Mouse (Mus musculus) forebrain, embryonic 16.5 days (tissue): Measurements from ENCODE around the gene Kcng3. TPM values are rescaled to one million over a fixed set of nuclear protein-coding genes. Genes with fewer than 3 reads are reported as not detected.

Experiments
- ATAC-seq: fragments of 200-750 bp; cut with Nextera tagmentation; 2 replicates; pipeline ENCODE4 v1.8.0; 2017; ENCODE audit warnings: mild to moderate bottlenecking, moderate library complexity
- H3K27ac ChIP-seq: fragments of 300-500 bp; sonication (generic); 2 replicates; pipeline ENCODE4 v1.5.1; 2014; ENCODE audit warnings: low read length, control low read depth
- H3K27me3 ChIP-seq: fragments of 300-500 bp; sonication (generic); replicated peaks from 2 replicates; pipeline ENCODE4 v1.6.1; 2014; ENCODE audit warnings: low read length; ENCODE audit not compliant: control insufficient read depth, insufficient read depth
- H3K36me3 ChIP-seq: fragments of 300-500 bp; sonication (generic); 2 replicates; pipeline ENCODE4 v1.6.1; 2014; ENCODE audit not compliant: control insufficient read depth, insufficient read depth
- H3K4me1 ChIP-seq: fragments of 300-500 bp; sonication (generic); replicated peaks from 2 replicates; pipeline ENCODE4 v1.6.1; 2014; ENCODE audit warnings: low read length; ENCODE audit not compliant: control insufficient read depth, insufficient read depth
- H3K4me2 ChIP-seq: fragments of 300-500 bp; sonication (generic); 2 replicates; pipeline ENCODE4 v1.6.1; 2014; ENCODE audit warnings: mild to moderate bottlenecking, low read length, control low read depth
- H3K4me3 ChIP-seq: fragments of 300-500 bp; sonication (generic); replicated peaks from 2 replicates; pipeline ENCODE4 v1.5.1; 2014; ENCODE audit warnings: mild to moderate bottlenecking, low read length, control low read depth
- H3K9ac ChIP-seq: fragments of 300-500 bp; sonication (generic); replicated peaks from 2 replicates; pipeline ENCODE4 v1.6.1; 2014; ENCODE audit warnings: low read depth, low read length, control low read depth
- H3K9me3 ChIP-seq: fragments of 300-500 bp; sonication (generic); 2 replicates; pipeline ENCODE4 v1.6.1; 2016; ENCODE audit warnings: low read length; ENCODE audit not compliant: control insufficient read depth
- WGBS: fragments of 180-500 bp; shearing (Covaris S2); extraction: QIAGEN DNeasy Blood & Tissue Kit; methylation state at CpG from one replicate; pipeline ENCODE4 v1.1.7; 2014; 5-methylcytosine and 5-hydroxymethylcytosine counted together
- polyA plus RNA-seq: library from polyadenylated mRNA; unstranded; fragments of >200 nt; fragmentation: Nextera tagmentation; extraction: Ambion mirVana; gene quantifications from 2 replicates; pipeline ENCODE4 v1.2.1, GENCODE M21; 2015

The Kcng3 gene
- polyA plus RNA-seq, 1 experiment from 2014 or later = 0.14 TPM

DNA sequence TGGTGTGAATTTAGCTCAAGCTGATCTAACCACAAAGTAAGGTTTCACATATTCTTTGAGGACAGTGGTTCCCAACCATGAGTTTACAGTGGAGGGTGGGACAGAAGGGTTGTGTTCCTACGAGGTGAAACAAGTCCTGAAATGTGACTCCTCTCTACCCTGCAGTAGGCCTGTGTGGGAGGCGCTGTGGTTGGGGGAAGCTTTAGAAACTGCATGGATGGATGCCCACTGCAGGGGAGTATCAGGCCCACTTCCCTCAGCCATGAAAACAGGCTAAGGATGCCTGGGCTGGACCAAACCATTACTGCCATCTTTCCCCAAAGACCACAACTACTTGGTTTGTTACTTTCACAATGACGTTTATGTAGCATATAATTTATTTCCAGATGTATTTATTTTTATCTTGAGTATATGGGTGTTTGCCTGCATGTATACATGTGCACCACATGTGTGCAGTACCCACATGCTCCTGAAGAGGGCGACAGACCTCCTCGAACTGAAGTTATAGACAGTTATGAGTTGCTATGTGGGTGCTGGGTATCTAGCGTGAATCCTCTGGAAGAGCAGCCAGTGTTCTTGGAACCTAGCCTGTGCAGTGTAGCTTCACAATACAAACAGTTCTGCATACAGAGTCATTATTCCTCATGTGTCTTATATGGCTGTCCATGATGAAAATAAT, 42.9 kb downstream of the Kcng3 start:
- H3K27me3 ChIP-seq = no peaks in the 10 kb centered on the region
- H3K27ac ChIP-seq = no peak overlapping the region
- H3K9me3 ChIP-seq = peaks cover 5% of the 10 kb centered on the region
- WGBS = 85% methylated on average over 6 of the region's 6 CpGs
- H3K4me1 ChIP-seq = no peaks in the 10 kb centered on the region
- H3K4me2 ChIP-seq = no peak overlapping the region
- no peak for ATAC-seq
- no peaks in the 10 kb centered on the region for H3K36me3 ChIP-seq
- no peak overlapping the region for H3K9ac ChIP-seq
- H3K4me3 ChIP-seq = no peak overlapping the region

DNA sequence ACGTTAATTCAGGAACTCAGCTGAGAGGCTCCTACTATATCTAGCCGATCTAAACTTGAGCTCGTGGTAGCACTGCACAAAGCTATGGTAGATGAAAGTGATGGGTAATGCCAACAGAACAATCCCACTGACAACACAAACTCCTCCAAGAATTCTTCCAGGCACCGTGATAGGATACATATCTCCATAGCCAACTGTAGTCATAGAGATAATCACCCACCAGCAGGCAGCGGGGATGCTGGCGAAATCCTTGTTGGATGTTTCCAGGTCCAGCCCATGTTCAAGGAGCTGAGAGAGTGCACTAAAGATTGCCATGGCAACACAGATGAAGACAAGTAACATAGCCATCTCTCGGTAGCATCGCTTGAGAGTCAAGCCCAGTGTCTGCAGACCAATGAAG, 44.0 kb downstream of the Kcng3 start:
- no peak overlapping the region for H3K4me3 ChIP-seq
- H3K36me3 ChIP-seq = no peaks in the 10 kb centered on the region
- no peaks in the 10 kb centered on the region for H3K4me1 ChIP-seq
- H3K9me3 ChIP-seq = peaks cover 5% of the 10 kb centered on the region
- peak; percentile 47; the same call in 1 of the 2 replicates for ATAC-seq
- 76% methylated on average over 8 of the region's 8 CpGs for whole genome bisulfite sequencing
- H3K9ac ChIP-seq = no peak overlapping the region
- no peak overlapping the region for H3K4me2 ChIP-seq
- H3K27ac ChIP-seq = no peak overlapping the region
- H3K27me3 ChIP-seq = no peaks in the 10 kb centered on the region

DNA sequence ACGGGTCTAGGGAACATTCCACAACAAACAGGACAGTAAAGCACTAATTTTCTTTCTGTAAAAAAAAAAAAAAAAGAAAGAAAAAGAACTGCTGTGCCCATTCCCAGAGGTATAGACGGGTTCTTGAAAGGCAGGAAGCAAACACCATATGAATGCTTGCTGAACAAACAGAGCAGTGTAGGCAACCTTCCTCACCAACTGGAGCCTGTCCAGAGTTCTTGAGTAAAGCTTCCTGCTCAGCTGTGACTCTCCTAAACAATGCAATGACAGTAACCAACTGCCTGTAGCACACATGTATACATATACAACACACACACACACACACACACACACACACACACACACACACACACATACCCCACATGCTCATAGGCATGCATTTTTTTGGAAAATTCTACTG, 49.1 kb downstream of the Kcng3 start:
- WGBS = 80% methylated on average over 2 of the region's 2 CpGs
- H3K4me2 ChIP-seq = no peak overlapping the region
- no peak overlapping the region for H3K27ac ChIP-seq
- no peak for ATAC-seq
- no peaks in the 10 kb centered on the region for H3K27me3 ChIP-seq
- no peaks in the 10 kb centered on the region for H3K36me3 ChIP-seq
- H3K4me3 ChIP-seq = no peak overlapping the region
- H3K9me3 ChIP-seq = no peaks in the 10 kb centered on the region
- no peak overlapping the region for H3K9ac ChIP-seq
- no peaks in the 10 kb centered on the region for H3K4me1 ChIP-seq

DNA sequence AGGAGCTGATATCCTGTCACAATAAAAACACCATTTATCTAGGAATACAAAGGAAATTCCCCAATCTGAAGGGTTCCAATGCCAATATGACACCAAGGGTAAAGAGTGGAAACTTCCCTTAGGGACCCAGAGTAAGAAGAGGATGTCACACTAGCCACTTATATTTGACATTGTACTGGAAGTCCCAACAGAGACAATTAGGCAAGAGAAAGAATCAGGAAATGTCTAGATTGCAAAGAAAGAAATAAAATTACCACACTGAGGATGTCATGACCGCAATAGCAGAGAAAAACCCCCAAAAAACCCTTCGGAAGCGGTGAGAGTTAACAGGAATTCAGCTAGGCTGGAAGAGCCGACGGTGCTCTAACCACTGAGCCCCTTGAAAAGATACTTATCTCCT, 51.0 kb downstream of the Kcng3 start:
- H3K9me3 ChIP-seq = no peaks in the 10 kb centered on the region
- no peak overlapping the region for H3K27ac ChIP-seq
- WGBS = 98% methylated on average over 5 of the region's 5 CpGs
- no peaks in the 10 kb centered on the region for H3K27me3 ChIP-seq
- H3K4me2 ChIP-seq = no peak overlapping the region
- no peak overlapping the region for H3K9ac ChIP-seq
- H3K36me3 ChIP-seq = no peaks in the 10 kb centered on the region
- no peak overlapping the region for H3K4me3 ChIP-seq
- no peaks in the 10 kb centered on the region for H3K4me1 ChIP-seq
- no peak for ATAC-seq

DNA sequence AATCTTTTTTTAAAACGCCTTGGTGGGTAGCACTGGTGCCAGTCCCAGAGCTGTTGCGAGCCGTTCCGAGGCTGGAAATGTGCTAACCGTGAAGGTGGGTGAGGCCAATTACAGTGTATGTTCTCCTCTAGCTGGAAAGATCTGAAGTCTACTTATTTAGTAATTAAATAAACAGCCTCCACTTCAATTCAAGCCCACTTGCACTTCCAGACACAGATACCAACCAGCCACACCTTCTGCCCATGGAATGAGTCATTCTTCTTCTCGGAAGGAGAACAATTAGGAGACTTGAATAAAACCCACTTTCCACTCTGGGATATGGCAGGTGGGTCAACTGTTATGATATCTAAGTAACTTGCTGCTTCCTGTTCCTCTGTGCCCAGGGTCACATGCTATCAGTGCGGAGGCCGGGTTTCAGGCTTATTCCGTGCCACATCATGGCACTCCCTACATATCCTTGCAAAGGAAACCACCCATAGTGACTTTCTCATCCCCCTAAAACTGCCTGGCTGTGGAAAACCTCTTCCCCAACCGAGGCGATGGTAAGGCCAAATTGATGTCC, 54.8 kb downstream of the Kcng3 start:
- Histone ChIP-seq H3K4me1 (no peaks in the 10 kb centered on the region), H3K9me3 (no peaks in the 10 kb centered on the region), H3K27me3 (no peaks in the 10 kb centered on the region), H3K4me2 (no peak overlapping the region), H3K27ac (no peak overlapping the region), H3K4me3 (no peak overlapping the region), H3K36me3 (no peaks in the 10 kb centered on the region), H3K9ac (no peak overlapping the region)
- 94% methylated on average over 11 of the region's 11 CpGs for WGBS
- ATAC-seq = no peak

DNA sequence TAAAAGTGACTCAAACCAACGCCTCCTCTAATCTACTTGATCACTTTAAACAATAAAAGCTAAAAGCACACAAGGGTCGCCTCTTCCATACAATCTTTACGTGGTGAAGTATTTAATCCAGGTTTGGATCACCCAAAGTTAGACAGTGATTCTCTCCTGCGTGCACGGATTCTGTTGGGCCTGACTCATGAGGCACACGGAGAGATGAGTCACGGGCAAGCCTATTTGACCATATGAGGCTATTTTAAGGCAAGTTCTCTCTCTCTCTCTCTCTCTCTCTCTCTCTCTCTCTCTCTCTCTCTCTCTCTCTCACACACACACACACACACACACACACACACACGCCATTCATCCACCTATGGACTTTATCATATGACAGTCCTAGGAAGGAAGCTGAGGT, 57.1 kb downstream of the Kcng3 start:
- no peak for ATAC-seq
- 93% methylated on average over 8 of the region's 8 CpGs for WGBS
- Histone ChIP-seq H3K27ac (no peak overlapping the region), H3K36me3 (no peaks in the 10 kb centered on the region), H3K4me3 (no peak overlapping the region), H3K4me1 (no peaks in the 10 kb centered on the region), H3K9ac (no peak overlapping the region), H3K27me3 (no peaks in the 10 kb centered on the region), H3K4me2 (no peak overlapping the region), H3K9me3 (no peaks in the 10 kb centered on the region)

DNA sequence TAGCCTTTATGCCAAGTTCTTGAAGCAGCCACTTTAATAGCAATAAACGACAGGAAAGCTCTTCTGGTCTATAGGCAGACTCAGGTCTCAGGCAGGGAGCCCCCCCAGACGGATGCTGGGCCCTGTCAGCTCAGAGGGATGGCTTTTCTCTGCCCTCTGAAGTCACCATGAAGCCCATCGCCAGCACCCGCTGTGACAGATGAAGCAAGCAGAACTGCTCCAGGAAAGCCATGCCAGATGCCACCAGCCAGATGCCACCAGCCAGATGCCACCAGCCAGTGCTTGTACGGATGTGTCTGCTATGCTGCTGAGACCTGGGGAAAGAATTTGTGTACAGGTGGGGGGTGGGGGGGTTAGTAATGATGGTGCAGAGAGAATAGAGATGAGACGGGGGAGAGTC, 58.6 kb downstream of the Kcng3 start:
- Histone ChIP-seq H3K4me3 (no peak overlapping the region), H3K27me3 (no peaks in the 10 kb centered on the region), H3K4me2 (no peak overlapping the region), H3K36me3 (no peaks in the 10 kb centered on the region), H3K9me3 (no peaks in the 10 kb centered on the region), H3K27ac (no peak overlapping the region), H3K4me1 (no peaks in the 10 kb centered on the region), H3K9ac (no peak overlapping the region)
- WGBS = 63% methylated on average over 6 of the region's 6 CpGs
- ATAC-seq = no peak

DNA sequence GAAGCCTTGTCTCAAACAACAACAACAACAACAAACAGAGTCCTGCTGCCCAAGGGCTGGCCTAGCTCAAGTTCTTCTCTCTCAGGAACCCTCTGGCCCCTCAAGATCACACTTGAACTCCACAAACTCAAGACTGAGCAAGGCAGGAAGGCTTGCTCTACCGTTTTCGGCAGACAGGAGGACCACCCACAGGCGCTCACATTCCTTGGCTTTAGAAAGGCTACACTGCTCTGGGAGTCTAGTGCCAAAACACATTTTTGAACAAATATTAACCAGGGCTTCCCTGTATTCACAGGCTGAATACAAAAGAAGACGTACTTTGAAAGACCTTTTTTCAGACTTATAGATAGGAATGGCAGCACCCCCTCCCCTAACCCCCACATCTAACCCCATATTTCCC, 59.3 kb downstream of the Kcng3 start:
- WGBS = 48% methylated on average over 4 of the region's 4 CpGs
- Histone ChIP-seq H3K27ac (no peak overlapping the region), H3K4me3 (no peak overlapping the region), H3K9me3 (no peaks in the 10 kb centered on the region), H3K9ac (no peak overlapping the region), H3K27me3 (no peaks in the 10 kb centered on the region), H3K4me2 (no peak overlapping the region), H3K36me3 (no peaks in the 10 kb centered on the region), H3K4me1 (no peaks in the 10 kb centered on the region)
- ATAC-seq = no peak

DNA sequence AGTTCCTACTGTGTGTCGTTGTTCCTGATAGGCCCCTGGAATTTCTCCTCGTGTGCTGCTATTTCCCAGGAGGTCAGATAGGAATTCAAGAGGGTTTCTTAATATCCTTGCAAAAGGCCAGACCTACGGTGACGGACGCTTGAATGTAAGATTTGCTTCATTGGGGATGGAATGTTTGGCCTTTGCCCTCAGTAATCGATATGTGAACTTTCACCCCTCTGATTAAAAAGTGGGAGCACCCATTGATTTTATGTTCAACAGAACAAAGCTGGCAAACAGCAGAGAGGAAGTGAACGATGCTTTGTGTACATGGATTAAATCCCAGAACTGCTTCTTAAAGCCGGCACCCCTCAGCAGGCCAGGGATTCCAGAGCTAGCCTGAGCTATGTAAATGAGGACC, 64.3 kb downstream of the Kcng3 start:
- peaks cover 13% of the 10 kb centered on the region for H3K4me1 ChIP-seq
- H3K36me3 ChIP-seq = no peaks in the 10 kb centered on the region
- no peak overlapping the region for H3K4me2 ChIP-seq
- H3K9me3 ChIP-seq = no peaks in the 10 kb centered on the region
- no peaks in the 10 kb centered on the region for H3K27me3 ChIP-seq
- H3K9ac ChIP-seq = no peak overlapping the region
- H3K27ac ChIP-seq = no peak overlapping the region
- WGBS = 47% methylated on average over 8 of the region's 8 CpGs
- no peak for ATAC-seq
- H3K4me3 ChIP-seq = no peak overlapping the region

DNA sequence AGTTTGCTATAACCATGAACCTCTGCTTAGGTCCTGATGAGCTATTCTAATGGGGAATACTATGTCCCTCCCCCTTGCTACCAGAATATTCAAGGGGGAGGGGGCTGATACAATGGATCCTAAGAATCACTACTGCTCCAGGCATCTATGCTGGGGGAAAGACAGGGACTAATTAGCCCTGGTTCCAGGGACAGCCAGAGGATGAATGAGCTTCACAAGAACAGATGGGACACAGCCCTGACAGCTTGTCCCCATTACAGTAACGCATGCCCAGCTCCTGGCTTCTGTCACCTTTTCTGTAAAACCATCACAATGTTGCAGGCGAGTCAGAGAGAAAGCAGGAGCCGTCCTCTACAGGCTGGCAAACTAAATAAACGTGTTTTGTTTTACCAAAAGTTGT, 66.2 kb downstream of the Kcng3 start:
- no peaks in the 10 kb centered on the region for H3K9me3 ChIP-seq
- whole genome bisulfite sequencing = 19% methylated on average over 4 of the region's 4 CpGs
- no peak overlapping the region for H3K9ac ChIP-seq
- no peak overlapping the region for H3K4me2 ChIP-seq
- H3K4me1 ChIP-seq = peaks cover 13% of the 10 kb centered on the region
- H3K36me3 ChIP-seq = no peaks in the 10 kb centered on the region
- no peaks in the 10 kb centered on the region for H3K27me3 ChIP-seq
- ATAC-seq = peak; percentile 77
- H3K4me3 ChIP-seq = no peak overlapping the region
- no peak overlapping the region for H3K27ac ChIP-seq
